Mouse (Mus musculus) bone marrow macrophage, adult 2 months (primary cell): ENCODE results near the gene Kif5c.

Experiments
- CTCF ChIP-seq: IDR thresholded peaks from 2 replicates; pipeline ENCODE4 v1.5.1; 2012; ENCODE audit warnings: low read depth, mild to moderate bottlenecking, low read length, moderate library complexity
- POLR2A ChIP-seq: IDR thresholded peaks from 2 replicates; pipeline ENCODE4 v1.6.1; 2012; ENCODE audit warnings: mild to moderate bottlenecking, low read depth, low read length, borderline replicate concordance

GRCm38 (mm10) chr2:49648344-49648743 lies 29.2 kb downstream of the Kif5c start:
- TF ChIP-seq CTCF (no peak), POLR2A (no peak)
